Mouse (Mus musculus): ENCODE results near the gene Gm8897.
"Not testable (repeated sequence)": the region's sequence is repeated elsewhere in the genome, so short reads cannot be mapped to it uniquely, and the experiment has no call there.

Gene Gm8897

DNA sequence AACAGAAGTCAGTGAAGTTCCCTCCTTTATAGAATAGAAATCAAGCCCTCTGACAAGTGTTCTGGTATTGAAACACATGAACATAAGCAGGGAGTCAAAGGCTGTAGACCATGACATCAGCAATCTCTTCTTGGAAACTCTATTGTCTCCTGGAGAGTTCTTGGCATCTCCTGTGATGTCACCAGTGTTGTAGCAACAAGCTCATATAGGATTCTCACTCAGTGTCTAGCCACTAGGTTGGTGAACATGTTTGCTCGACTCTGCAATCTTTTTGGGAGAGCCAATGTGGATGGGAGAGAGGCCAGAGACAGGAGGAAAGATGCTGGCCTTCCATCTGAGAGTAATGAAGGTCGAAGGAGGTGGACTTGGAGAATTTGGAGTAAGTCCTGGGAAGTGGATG is at the start of gene Gm8897:
Gene Gm8897, plus strand, starts transcription at position 301 of the 400 bp plus-strand sequence.
- DNase-seq: not testable (repeated sequence)

DNA sequence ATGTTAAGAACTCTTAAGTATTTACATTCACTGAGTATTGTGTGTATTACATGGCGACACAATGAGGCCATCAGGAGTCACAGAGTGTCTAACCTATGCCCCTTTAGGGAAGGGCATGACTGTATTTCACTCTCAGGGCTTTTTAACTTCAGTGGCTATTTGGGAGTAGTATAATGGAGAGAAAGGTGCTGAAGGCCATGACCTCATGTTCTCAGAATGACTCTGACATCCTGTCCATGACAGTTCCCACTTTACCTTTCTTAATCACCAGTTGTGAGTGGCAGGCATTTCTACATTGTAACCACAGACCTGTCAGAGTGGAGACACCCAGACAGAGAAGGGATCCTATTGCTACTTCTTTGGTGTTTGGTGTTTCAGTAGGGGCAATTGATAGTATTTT is 473 bp downstream of the Gm8897 start:
- DNase-seq: not testable (repeated sequence)
